Mouse (Mus musculus) spleen, postnatal 10 days (tissue): ENCODE data around the gene Hist1h3e.
"Not testable (repeated sequence)": the region's sequence is repeated elsewhere in the genome, so short reads cannot be mapped to it uniquely, and the experiment has no call there.

ENCODE experiments used
- DNase-seq, 2 experiments: peaks; one replicate each; pipeline ENCODE4 v3.0.0; 2021 to 2022; ENCODE audit warnings: low spot score in 2 of 2

The Hist1h3e gene

DNA sequence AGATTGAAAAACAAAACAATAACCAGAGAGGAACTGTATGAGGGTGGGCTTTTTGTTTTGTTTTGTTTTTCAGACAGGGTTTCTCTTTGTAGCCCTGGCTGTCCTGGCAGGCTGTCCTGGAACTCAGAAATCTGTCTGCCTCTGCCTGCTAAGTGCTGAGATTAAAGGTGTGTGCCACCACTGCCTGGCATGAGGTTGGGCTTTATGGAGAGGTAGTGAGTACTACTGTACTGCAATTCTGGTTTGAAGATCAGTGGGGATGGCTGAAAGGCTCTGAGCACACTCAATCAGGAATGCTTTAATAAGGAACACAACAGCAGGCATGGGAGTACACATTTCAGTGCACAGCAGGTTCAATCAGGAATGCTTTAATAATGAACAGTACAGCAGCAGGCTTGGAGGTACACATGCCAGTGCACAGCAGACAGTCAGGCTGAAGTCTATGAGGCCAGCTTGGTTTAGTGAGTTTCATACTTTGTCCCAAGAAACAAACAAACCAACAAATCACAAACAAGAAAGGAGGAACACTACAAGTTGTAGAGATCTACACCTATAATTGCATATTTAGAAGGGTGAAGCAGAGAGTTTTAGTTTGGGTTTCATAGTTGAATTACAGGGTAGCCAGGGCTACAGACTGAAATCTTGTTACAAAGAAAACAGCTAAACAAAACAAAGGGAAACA, 21.4 kb upstream of the Hist1h3e start:
- peak; percentile 38 to 44 for DNase-seq

DNA sequence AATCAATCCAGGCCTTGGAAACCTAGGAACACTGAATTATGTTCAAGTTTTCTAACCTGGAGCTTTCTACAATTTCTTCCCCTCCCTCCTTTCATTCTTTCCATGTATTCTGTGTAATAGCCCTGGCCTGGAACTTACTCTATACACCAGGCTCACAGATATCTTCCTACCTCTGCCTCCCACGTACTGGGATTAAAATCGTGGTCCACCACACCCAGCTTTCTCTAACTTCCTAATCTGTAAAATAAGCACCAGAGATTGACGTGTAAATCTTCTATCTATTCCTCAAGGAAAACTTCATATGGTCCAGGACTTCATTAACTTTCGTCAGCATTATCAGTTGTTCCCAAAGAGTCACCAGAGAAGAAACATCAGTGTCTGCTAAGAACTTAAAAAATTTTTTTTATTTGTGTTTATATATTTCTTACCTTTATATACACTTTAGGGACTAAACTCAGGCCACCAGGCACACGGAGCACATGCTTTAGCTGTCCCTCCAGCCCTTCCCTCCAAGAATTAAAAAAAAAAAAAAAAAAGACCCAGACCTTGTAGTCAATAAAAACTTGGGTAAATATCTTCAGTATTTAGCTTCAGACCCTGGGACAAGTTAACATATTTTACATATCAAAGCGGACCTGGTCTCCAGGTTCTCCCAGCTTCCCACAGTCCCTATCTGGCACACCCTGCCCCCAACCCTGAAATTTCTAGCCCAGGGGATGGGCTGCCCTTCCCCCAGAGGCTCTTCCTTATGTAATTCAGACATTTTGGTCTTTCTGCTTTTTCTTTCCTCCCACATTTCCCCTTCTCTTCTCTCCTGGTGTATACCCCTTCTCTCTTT, 20.3 kb upstream of the Hist1h3e start:
- peak; percentile 28 to 40 for DNase-seq

DNA sequence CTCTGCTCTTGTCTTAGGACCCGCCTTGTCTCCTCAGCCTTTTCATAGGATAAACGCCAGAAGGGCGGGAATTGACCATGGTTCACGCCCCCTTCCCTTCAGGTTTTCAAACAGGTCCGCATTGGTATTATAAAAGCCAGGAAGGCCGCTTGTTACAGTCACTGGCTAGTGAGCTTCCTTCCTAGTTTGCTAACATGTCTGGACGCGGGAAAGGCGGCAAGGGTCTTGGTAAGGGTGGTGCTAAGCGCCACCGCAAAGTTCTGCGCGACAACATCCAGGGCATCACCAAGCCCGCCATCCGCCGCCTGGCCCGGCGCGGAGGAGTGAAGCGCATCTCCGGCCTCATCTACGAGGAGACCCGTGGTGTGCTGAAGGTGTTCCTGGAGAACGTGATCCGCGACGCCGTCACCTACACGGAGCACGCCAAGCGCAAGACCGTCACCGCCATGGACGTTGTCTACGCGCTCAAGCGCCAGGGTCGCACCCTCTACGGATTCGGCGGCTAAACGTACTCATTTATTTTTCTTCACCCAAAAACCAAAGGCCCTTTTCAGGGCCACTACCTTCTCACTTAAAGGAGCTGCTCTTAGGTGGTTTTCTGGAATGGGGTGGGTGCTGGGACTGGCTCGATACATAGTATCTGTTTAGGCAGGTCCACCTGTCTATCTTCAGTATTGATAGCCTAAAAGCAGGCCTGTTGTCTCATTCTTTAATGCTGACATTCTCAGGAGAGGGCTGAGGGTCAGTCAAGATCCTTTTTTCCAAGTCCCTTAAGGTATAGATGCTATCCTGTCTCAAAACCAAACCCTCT, 19.4 kb upstream of the Hist1h3e start, which contains the start of gene Hist1h4d:
Gene Hist1h4d, plus strand, starts transcription at position 191 of the 811 bp plus-strand sequence.
- DNase-seq: peak; percentile 93 to 97

DNA sequence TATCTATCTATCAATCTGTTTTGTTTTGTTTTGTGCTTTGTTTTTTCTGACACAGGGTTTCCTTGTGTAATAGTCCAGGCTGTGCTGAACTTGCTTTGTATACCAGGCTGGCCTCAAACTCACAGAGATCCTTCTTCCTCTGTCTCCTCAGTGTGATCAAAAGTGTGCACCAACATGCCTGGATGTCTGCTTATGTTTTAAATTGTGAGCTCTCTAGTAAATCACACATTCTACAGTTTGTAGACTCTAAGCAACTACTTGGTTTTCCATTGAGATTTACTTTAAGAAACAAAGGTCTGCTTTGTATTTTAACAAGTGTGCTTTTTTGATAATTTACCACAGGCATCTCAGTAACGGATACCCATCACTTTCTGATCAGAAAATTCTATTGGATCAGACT, 15.7 kb upstream of the Hist1h3e start:
- no peak for DNase-seq

DNA sequence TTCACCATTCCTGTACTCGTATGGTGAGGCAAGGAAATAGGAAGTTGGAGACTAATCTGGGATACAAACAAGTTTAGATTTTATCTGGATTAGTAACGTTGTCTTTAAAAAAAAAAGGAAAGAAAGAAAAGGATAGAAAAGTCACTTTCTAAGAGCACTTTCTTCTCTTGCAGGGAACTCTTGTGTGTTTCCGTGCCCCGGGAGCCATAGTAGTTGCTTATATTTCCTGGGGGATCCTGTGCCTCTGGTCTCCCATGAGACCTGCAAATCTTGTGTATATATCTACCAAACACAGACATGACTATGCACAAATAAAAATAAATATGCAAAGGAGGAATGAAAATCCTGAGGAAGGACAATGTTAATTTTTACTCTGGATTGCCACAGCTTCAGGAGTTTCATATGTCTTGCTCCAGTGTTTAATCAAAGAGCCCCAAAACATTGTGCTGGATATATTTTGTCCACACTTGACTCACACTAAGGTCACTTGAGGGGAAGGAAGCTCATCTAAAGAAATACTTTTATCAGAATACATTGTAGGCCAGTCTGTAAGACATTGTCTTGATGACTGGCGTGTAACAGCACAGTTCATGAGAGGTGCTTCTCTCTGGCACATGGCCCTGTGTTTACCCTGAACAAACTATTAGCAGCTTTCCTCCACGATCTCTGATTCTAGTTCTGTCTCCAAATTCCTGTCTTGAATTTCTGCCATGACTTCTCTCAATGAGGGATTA, 14.9 kb upstream of the Hist1h3e start:
- peak in 1 of 2 experiments; percentile 47 for DNase-seq

DNA sequence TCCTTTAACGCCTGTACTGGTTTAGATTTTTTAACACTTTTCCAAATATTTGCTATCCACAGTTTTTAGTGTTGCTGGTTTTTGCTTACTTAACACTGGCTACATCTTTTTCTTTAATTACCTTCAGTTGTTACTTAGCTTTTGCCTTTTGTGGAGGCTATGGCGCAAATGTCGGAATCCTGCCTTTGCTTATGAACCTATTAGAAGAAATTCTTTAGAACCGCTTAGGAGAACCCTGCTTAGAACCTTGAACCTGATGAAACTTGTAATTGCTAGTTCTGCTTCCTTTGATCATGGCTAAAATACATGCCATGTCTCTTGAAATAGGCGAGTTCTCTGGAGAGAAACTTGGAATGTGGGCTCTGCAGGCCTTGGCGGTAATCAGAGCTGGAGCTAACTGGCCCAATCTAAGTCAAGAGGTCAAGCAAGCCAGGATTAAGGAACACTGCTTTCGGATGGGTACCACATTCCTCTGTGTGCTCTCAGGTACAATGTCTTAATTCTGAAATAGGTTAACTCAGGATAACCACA, 14.2 kb upstream of the Hist1h3e start:
- DNase-seq: peak; percentile 38 to 50

DNA sequence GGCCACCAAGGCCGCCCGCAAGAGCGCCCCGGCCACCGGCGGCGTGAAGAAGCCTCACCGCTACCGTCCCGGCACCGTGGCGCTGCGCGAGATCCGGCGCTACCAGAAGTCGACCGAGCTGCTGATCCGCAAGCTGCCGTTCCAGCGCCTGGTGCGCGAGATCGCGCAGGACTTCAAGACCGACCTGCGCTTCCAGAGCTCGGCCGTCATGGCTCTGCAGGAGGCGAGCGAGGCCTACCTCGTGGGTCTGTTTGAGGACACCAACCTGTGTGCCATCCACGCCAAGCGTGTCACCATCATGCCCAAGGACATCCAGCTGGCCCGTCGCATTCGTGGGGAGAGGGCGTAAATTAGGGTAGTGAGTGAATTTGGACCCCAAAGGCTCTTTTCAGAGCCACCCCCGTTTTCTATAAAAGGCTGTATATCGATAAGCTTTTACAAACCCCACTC, 13.7 kb upstream of the Hist1h3e start:
- DNase-seq: peak; percentile 53 to 67

DNA sequence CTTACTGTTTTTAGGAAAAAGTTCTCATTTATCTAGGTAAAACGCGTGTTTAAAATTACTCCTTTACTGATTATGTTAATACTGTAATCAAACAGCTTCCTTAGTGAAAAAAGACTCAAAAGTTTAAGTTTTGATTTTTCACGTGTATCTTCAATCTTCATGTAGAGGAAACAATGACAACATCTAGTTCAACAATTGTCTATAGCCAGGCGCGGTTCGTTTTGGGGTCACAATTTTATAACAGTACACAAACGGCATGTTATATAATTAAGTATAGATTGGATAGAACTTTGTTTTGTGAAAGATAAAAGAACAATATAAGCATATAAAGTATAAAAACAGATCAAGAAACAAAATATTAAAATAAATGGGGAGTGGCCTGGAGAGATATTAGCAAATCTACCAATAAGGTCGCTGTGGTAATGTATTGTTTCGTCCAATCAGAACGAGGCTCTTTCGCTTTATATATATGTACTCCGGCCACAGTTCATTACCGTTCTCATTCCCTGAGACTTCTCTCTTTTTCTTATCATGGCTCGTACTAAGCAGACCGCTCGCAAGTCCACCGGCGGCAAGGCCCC, 13.2 kb upstream of the Hist1h3e start, which contains the start of gene Hist1h3d:
Gene Hist1h3d, plus strand, starts transcription at position 493 of the 581 bp plus-strand sequence.
- peak; percentile 68 to 82 for DNase-seq

DNA sequence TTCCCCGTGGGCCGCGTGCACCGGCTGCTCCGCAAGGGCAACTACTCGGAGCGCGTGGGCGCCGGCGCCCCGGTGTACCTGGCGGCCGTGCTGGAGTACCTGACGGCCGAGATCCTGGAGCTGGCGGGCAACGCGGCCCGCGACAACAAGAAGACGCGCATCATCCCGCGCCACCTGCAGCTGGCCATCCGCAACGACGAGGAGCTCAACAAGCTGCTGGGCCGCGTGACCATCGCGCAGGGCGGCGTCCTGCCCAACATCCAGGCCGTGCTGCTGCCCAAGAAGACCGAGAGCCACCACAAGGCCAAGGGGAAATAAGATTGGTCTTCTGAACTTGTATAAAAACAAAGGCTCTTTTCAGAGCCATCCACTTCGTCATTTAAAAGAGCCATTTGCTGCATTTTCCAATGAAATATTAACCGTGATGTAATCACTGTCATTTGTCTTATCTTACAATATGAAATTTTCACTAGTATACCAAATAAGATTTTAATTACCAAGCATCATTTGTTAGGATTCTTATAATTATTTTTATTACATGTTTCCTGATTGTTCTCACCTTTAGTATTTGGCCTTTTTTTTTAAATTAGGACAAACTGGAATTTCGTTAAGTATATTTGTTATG, 12.5 kb upstream of the Hist1h3e start:
- DNase-seq: not testable (repeated sequence)

DNA sequence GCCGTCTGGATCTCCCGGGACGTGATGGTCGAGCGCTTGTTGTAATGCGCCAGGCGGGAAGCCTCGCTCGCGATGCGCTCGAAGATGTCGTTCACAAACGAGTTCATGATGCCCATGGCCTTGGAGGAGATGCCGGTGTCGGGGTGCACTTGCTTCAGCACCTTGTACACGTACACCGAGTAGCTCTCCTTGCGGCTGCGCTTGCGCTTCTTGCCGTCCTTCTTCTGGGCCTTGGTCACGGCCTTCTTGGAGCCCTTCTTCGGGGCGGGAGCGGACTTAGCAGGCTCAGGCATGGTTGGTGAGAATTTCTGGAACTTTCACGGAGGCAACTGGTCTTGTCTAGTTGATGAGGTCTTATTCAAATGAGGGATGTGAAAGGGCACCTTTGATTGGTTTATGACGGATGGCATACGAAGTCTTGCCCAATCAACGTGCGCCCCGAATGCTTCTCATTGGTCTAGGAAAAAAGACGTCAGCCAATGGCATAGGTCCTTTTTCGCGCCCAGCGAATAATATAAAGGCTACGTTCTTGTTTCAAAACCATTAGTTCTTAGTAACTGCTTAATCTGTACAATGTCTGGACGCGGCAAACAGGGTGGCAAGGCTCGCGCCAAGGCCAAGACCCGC, 11.8 kb upstream of the Hist1h3e start, which contains the start of the genes Hist1h2bf and Hist1h2ad:
Gene Hist1h2bf, minus strand, starts transcription at position 299 of the 627 bp plus-strand sequence.
Gene Hist1h2ad, plus strand, starts transcription at position 484 of the 627 bp plus-strand sequence.
- DNase-seq: peak; percentile 91

DNA sequence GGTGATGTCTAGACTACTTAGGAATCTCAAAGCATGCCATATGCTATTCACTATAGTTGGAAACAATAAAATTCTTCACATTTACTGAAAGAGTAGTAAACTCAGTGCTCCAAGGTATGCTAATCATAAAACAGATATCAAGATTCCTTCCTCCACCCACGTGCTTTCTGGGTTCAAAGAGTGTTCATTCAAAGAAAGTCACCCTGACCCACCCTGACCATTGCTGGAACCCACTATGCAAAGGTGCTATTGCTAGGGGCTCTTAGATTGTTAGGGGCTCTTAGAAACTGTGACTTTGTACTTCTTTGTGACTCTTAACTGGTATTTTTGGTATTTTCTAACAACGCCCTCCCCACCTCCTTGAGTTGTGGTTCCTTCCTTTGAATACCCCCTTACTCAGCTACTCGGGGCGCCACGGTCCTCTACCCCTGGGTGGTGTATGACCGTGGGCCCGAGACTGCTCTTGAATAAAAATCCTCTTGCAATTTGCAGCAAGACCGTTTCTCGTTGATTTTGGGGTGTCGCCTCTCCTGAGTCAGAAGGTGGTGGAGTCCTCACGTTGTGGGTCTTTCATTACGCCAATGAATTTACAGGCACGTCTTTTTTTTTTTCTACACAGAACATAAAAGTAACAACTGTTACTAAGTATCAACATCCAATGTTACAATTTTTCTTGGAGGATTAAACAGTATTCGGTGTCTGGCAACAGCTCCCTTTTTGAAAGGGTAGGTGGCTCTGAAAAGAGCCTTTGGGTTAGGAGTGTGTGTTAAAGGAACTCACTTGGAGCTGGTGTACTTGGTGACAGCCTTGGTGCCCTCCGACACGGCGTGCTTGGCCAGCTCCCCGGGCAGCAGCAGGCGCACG, 11.1 kb upstream of the Hist1h3e start:
- DNase-seq: peak; percentile 61 to 65

DNA sequence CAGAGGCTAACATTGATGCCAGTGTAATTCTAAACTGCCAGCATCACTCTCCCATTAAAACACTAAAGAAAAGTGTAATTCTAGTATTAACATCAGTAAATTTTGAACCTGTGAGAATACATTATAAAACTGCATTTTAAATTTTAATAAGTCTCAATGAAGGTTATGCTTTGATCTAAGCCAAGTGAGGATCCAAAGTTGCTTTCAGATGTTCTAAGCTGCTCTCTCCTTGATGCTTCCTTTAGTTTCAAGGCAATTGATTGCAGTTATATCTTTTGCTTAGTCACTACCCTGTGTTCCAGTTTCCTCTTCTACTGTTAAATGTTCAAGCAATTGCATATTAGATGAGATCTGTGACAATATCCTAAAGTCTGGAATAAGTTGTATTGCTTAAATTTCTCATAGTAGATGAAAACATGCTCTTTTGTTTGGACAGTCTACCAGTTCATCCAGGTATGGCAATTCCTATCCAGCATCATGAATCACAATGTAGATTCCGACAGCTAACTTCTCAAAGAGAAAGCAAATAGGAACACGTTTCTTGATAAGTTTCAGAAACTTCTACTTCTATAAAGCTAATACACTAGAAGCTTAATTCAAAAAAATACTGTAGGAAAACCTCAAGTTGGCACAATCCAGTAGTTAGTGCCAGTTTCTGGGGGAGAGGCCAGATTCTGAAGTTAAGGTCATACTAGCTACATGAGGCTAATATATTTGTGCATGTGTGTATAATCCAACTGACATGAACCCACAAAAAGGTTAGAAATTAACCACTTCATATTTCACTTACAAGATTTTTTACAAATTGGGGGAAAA, 10.3 kb upstream of the Hist1h3e start:
- no peak for DNase-seq

DNA sequence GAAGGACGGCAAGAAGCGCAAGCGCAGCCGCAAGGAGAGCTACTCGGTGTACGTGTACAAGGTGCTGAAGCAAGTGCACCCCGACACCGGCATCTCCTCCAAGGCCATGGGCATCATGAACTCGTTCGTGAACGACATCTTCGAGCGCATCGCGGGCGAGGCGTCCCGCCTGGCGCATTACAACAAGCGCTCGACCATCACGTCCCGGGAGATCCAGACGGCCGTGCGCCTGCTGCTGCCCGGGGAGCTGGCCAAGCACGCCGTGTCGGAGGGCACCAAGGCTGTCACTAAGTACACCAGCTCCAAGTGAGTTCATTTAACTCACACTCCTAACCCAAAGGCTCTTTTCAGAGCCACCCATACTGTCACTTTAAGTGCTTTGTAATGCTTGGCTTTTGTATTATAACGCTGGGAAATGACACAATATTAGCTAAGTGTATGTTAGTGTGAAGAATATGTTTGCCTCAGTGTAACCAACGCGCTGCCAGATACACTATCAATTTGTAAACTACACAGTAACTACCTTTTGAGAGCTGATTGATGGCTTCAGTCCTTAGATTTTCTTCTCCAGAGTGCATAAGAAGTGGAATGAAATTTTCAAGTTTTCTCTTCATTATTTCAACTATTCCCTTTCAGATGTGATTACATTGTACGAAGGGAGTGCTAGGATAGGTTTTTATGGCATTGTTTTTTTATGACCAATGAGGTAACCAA, 9.5 kb upstream of the Hist1h3e start:
- DNase-seq: peak in 1 of 2 experiments; percentile 60

DNA sequence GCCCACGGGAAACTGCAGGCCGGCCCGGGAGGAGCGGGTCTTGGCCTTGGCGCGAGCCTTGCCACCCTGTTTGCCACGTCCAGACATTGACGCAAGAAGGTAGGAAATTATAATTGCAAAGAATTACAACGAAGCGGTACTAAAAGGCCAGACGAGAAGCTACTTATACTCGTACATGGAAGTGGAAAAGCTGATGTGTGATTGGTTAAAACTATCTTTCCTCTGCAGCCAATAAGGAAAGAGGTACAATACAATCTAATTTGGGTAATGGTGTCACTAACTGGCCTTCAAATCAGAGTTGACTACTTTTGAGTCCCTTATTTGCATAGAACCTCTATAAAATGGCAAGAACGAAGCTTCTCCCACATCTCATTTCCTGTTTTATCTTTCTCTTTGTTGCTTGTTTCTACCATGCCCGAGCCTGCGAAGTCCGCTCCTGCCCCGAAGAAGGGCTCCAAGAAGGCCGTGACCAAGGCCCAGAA, 8.9 kb upstream of the Hist1h3e start, which contains the start of the genes Hist1h2ae and Hist1h2bg:
Gene Hist1h2ae, minus strand, starts transcription at position 199 of the 482 bp plus-strand sequence.
Gene Hist1h2bg, plus strand, starts transcription at position 375 of the 482 bp plus-strand sequence.
- DNase-seq: peak; percentile 79 to 91

DNA sequence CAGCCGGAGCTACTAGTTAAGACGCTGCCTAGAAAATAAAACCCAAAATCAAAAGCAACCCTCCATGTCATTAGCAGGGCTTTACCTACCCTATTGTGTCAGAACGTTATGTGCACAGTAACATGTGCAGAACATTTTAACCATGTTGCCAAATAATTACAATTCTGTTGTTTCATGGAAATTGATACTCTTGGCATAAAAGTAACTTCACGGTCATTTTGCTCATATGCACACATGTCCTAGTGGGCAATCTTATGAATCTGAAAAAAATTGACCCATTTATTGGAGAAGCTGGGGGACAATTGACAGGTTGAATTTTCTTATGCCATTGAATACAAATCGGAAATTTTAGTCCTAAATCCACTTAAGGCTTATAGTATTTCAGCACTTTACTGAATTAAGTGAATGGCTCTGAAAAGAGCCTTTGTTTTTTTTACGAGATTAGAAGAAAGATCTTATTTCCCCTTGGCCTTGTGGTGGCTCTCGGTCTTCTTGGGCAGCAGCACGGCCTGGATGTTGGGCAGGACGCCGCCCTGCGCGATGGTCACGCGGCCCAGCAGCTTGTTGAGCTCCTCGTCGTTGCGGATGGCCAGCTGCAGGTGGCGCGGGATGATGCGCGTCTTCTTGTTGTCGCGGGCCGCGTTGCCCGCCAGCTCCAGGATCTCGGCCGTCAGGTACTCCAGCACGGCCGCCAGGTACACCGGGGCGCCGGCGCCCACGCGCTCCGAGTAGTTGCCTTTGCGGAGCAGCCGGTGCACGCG, 8.3 kb upstream of the Hist1h3e start:
- not testable (repeated sequence) for DNase-seq

DNA sequence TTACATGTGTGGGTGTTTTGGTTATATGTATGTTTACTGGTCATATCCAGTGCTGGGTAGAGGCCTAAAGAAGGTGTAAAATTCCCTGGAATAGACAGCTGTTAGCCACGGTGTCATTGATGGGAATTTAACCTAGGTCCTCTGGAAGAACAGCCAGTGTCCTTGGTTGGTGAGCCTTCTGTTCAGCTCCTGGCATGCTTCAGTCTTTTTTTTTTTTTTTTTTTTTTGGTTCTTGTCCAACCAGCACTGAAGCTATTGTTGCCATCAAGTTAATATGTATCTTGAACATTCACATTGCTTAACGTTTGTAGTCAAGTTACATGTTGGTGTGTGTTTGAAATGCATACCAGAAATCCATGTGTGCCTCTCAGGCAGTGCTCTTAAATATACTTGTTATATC, 2.3 kb upstream of the Hist1h3e start:
- no peak for DNase-seq
